ENCODE assay signal across 16 mouse cellular contexts in genomic region chr11:100805535-100805934, GRCm38 (mm10). TPM values are rescaled to one million over a fixed set of nuclear protein-coding genes. Genes with fewer than 3 reads are reported as not detected.
DNase-seq lines count a peak whose midpoint lies in the region; ATAC-seq and TF ChIP-seq lines count a peak whose summit lies in the region.
"Had no signal": no experiment of that assay in that cellular context is flagged by ENCODE, and none has a peak within 500 bp of the region (broad histone marks: within the 10 kb centered on the region; RNA-seq: fewer than 3 reads in every experiment).

No protein-coding gene starts in this region.

- intact Hi-C loops in left cerebral cortex, postnatal 36 days (cut with DNase I) = no loop called here

- peak overlapping the region; percentile 37; the same call in 1 of the 2 replicates for H3K27ac ChIP-seq in bone marrow, adult 2 months (ENCODE audit: control insufficient read depth, insufficient read depth, low read depth, low read length, poor library complexity)
- peak overlapping the region; percentile 71; the same call in 1 of the 2 replicates for H3K27ac ChIP-seq in heart, embryonic 10.5 days
- H3K27ac ChIP-seq: hindbrain, embryonic 14.5 days had no signal

- DNase-seq in heart, adult 9 months (ENCODE audit: low spot score in 2 of 2) = peak; percentile 41 to 52
- DNase-seq in heart, postnatal 4 days = no peak
- no peak for DNase-seq in heart, embryonic 10.5 days (ENCODE audit: low spot score)
- DNase-seq in left cerebral cortex, postnatal 36 days (ENCODE audit: low spot score in 2 of 2) = no peak
- no peak for DNase-seq in natural killer cell, adult 2 months (ENCODE audit: low spot score in 2 of 2)
- DNase-seq: kidney, adult 18-20 months; liver; right cerebral cortex, postnatal 14 days; thymus, adult 2 months had no signal

- WGBS in bone marrow, adult 2 months = 51% methylated on average over 7 of the region's 7 CpGs
- 36% methylated on average over 7 of the region's 7 CpGs for WGBS in heart, embryonic 10.5 days

- TF ChIP-seq CTCF in bone marrow, adult 2 months (IDR thresholded peaks at IDR 0.05; ENCODE audit: control insufficient read depth, insufficient read depth, low read length) = no peak

- no peak for TF ChIP-seq POLR2A in bone marrow, adult 2 months (IDR thresholded peaks at IDR 0.05; ENCODE audit: borderline replicate concordance, control insufficient read depth, low read depth, low read length)

- peaks cover 56% of the 10 kb centered on the region for H3K36me3 ChIP-seq in heart, embryonic 10.5 days

- H3K27me3 ChIP-seq in heart, embryonic 10.5 days (ENCODE audit: insufficient read depth, poor library complexity, severe bottlenecking) = no peaks in the 10 kb centered on the region

- no peak overlapping the region for H3K4me3 ChIP-seq in bone marrow, adult 2 months (replicated peaks; ENCODE audit: control insufficient read depth, low read depth, low read length)
- H3K4me3 ChIP-seq in heart, embryonic 10.5 days = no peak overlapping the region; the same call in 1 of the 2 replicates
- H3K4me3 ChIP-seq: erythroblast, embryonic 14.5 days had no signal

- peaks cover 5% of the 10 kb centered on the region; the same call in 1 of the 2 replicates for H3K9me3 ChIP-seq in heart, embryonic 10.5 days

- no peaks in the 10 kb centered on the region; the same call in 1 of the 2 replicates for H3K4me1 ChIP-seq in bone marrow, adult 2 months (ENCODE audit: control insufficient read depth, insufficient read depth, low read length)
- peaks cover 30% of the 10 kb centered on the region for H3K4me1 ChIP-seq in heart, embryonic 10.5 days

- peak; percentile 70 for ATAC-seq in megakaryocyte, adult 5-6 weeks (ENCODE audit: poor library complexity, severe bottlenecking)

RNA-seq across cellular contexts. Expression of gene Ghdc, which starts 34.8 kb away (rescaled TPM):
- total RNA-seq in heart, postnatal 4 days (2021) = 1 to 10 TPM; 7.8 to 9.9 TPM
- 3.7 and 4.9 TPM in 2 replicates for polyA plus RNA-seq in bone marrow, adult 2 months (2011; ENCODE audit: insufficient read depth, insufficient read length, low replicate concordance, missing spikeins)
- 4.8 and 6.3 TPM in 2 replicates for polyA plus RNA-seq in heart, embryonic 10.5 days (2016; fragmentation: Nextera tagmentation; extraction: Ambion mirVana)
- 4.6 and 5.6 TPM in 2 replicates for total RNA-seq in megakaryocyte, adult 5-6 weeks (2015)
- 4.6 and 6.6 TPM in 2 replicates for total RNA-seq in megakaryocyte, adult 5-6 weeks (2017)
- total RNA-seq in left cerebral cortex, postnatal 36 days (2021) = 1 to 10 TPM; 6.6 to 8.0 TPM

RNA-seq across cellular contexts. Expression of gene Hcrt, which starts 42.8 kb away (rescaled TPM):
- total RNA-seq in heart, postnatal 4 days (2021) = not detected
- not detected in 2 replicates for polyA plus RNA-seq in bone marrow, adult 2 months (2011; ENCODE audit: insufficient read depth, insufficient read length, low replicate concordance, missing spikeins)
- not detected in 2 replicates for polyA plus RNA-seq in heart, embryonic 10.5 days (2016; fragmentation: Nextera tagmentation; extraction: Ambion mirVana)
- total RNA-seq in megakaryocyte, adult 5-6 weeks (2015) = not detected in 2 replicates
- total RNA-seq in megakaryocyte, adult 5-6 weeks (2017) = not detected in 2 replicates
- under 1 TPM; 0.59 to 0.77 TPM for total RNA-seq in left cerebral cortex, postnatal 36 days (2021)
- total RNA-seq: adrenal gland, adult 18-20 months; megakaryocyte-erythroid progenitor cell, adult 5-6 weeks had no signal
- polyA plus RNA-seq: erythroblast, embryonic 14.5 days; hindbrain, embryonic 14.5 days; large intestine, adult 2 months had no signal

RNA-seq across cellular contexts. Expression of gene Stat5b, which starts 45.0 kb away (rescaled TPM):
- 10 to 100 TPM; 45.4 to 52.4 TPM for total RNA-seq in heart, postnatal 4 days (2021)
- polyA plus RNA-seq in bone marrow, adult 2 months (2011; ENCODE audit: insufficient read depth, insufficient read length, low replicate concordance, missing spikeins) = 10.7 and 14.5 TPM in 2 replicates
- 25.7 and 30.1 TPM in 2 replicates for polyA plus RNA-seq in heart, embryonic 10.5 days (2016; fragmentation: Nextera tagmentation; extraction: Ambion mirVana)
- total RNA-seq in megakaryocyte, adult 5-6 weeks (2015) = 40.9 and 47.6 TPM in 2 replicates
- total RNA-seq in megakaryocyte, adult 5-6 weeks (2017) = 50.6 and 53.2 TPM in 2 replicates
- 10 to 100 TPM; 22.3 to 23.1 TPM for total RNA-seq in left cerebral cortex, postnatal 36 days (2021)

RNA-seq across cellular contexts. Expression of gene Kcnh4, which starts 45.8 kb away (rescaled TPM):
- total RNA-seq in heart, postnatal 4 days (2021) = not detected
- not detected in 2 replicates for polyA plus RNA-seq in bone marrow, adult 2 months (2011; ENCODE audit: insufficient read depth, insufficient read length, low replicate concordance, missing spikeins)
- polyA plus RNA-seq in heart, embryonic 10.5 days (2016; fragmentation: Nextera tagmentation; extraction: Ambion mirVana) = not detected in 2 replicates
- total RNA-seq in megakaryocyte, adult 5-6 weeks (2015) = not detected in 2 replicates
- not detected in 2 replicates for total RNA-seq in megakaryocyte, adult 5-6 weeks (2017)
- total RNA-seq in left cerebral cortex, postnatal 36 days (2021) = 10 to 100 TPM; 12.6 to 19.1 TPM
- total RNA-seq: megakaryocyte-erythroid progenitor cell, adult 5-6 weeks had no signal
- polyA plus RNA-seq: erythroblast, embryonic 14.5 days had no signal

RNA-seq across cellular contexts. Expression of gene Stat5a, which starts 53.6 kb away (rescaled TPM):
- total RNA-seq in heart, postnatal 4 days (2021) = 10 to 100 TPM; 15.7 to 17.4 TPM
- 8.6 and 16.5 TPM in 2 replicates for polyA plus RNA-seq in bone marrow, adult 2 months (2011; ENCODE audit: insufficient read depth, insufficient read length, low replicate concordance, missing spikeins)
- 6.2 and 6.6 TPM in 2 replicates for polyA plus RNA-seq in heart, embryonic 10.5 days (2016; fragmentation: Nextera tagmentation; extraction: Ambion mirVana)
- 20.0 and 22.5 TPM in 2 replicates for total RNA-seq in megakaryocyte, adult 5-6 weeks (2015)
- total RNA-seq in megakaryocyte, adult 5-6 weeks (2017) = 22.5 and 23.7 TPM in 2 replicates
- total RNA-seq in left cerebral cortex, postnatal 36 days (2021) = 1 to 10 TPM; 1.3 to 1.4 TPM

Comparison
In these comparisons a context has a peak if more than half of its experiments do, and no peak if none do; other contexts are left out.
1. DNase-seq: peak in heart, adult 9 months (2 of 2); none in heart, postnatal 4 days (single experiment), heart, embryonic 10.5 days (single experiment), left cerebral cortex, postnatal 36 days (0 of 2) and natural killer cell, adult 2 months (0 of 2).